Mouse (Mus musculus): ENCODE measurements around the gene Cited4. TPM values are rescaled to one million over a fixed set of nuclear protein-coding genes. Genes with fewer than 3 reads are reported as not detected.

Gene Cited4
- polyA plus RNA-seq (2012; ENCODE audit: insufficient read depth, insufficient read length, missing spikeins), result not detected in 2 replicates

- Histone ChIP-seq H3K27ac (replicated peaks; ENCODE audit: low read depth, low read length) (no peak within 1 kb of the TSS), H3K4me3 (ENCODE audit: insufficient read depth, low read depth, low read length) (peak within 1 kb of the TSS; percentile 62)
Measured at GRCm38 (mm10) chr4:120666358-120667024, at the start of gene Cited4. Gene Cited4, plus strand, starts transcription at chr4:120666572.

GRCm38 (mm10) chr4:120627728-120628127, 38.6 kb upstream of the Cited4 start:
- H3K4me3 ChIP-seq (ENCODE audit: insufficient read depth, low read depth, low read length), result no peak overlapping the region
- H3K4me1 ChIP-seq (ENCODE audit: control insufficient read depth, insufficient read depth, insufficient read length, low read length), result no peaks in the 10 kb centered on the region
- H3K27ac ChIP-seq (replicated peaks; ENCODE audit: low read depth, low read length), result no peak overlapping the region

More at GRCm38 (mm10) chr4:120666358-120667024, at the start of gene Cited4:
- no peaks in the 10 kb centered on the region for H3K4me1 ChIP-seq (ENCODE audit: control insufficient read depth, insufficient read depth, insufficient read length, low read length)

- Histone ChIP-seq H3K27ac (replicated peaks; ENCODE audit: low read depth, low read length) (no peak overlapping the region), H3K4me1 (ENCODE audit: control insufficient read depth, insufficient read depth, insufficient read length, low read length) (no peaks in the 10 kb centered on the region), H3K4me3 (ENCODE audit: insufficient read depth, low read depth, low read length) (no peak overlapping the region)
Measured at GRCm38 (mm10) chr4:120630218-120630931, 36.0 kb upstream of the Cited4 start.

- H3K4me3 ChIP-seq (ENCODE audit: insufficient read depth, low read depth, low read length), result no peak overlapping the region
- H3K4me1 ChIP-seq (ENCODE audit: control insufficient read depth, insufficient read depth, insufficient read length, low read length), result no peaks in the 10 kb centered on the region
- no peak overlapping the region for H3K27ac ChIP-seq (replicated peaks; ENCODE audit: low read depth, low read length)
Measured at GRCm38 (mm10) chr4:120631828-120632227, 34.5 kb upstream of the Cited4 start.

- Histone ChIP-seq H3K27ac (replicated peaks; ENCODE audit: low read depth, low read length) (no peak overlapping the region), H3K4me1 (ENCODE audit: control insufficient read depth, insufficient read depth, insufficient read length, low read length) (no peaks in the 10 kb centered on the region), H3K4me3 (ENCODE audit: insufficient read depth, low read depth, low read length) (no peak overlapping the region)
Measured at GRCm38 (mm10) chr4:120635351-120635750, 31.0 kb upstream of the Cited4 start.

- Histone ChIP-seq H3K4me1 (ENCODE audit: control insufficient read depth, insufficient read depth, insufficient read length, low read length) (peaks cover 3% of the 10 kb centered on the region; the same call in 1 of the 2 replicates), H3K27ac (replicated peaks; ENCODE audit: low read depth, low read length) (peak overlapping the region; percentile 83), H3K4me3 (ENCODE audit: insufficient read depth, low read depth, low read length) (no peak overlapping the region)
Measured at GRCm38 (mm10) chr4:120641946-120642345, 24.4 kb upstream of the Cited4 start.

- peaks cover 3% of the 10 kb centered on the region; the same call in 1 of the 2 replicates for H3K4me1 ChIP-seq (ENCODE audit: control insufficient read depth, insufficient read depth, insufficient read length, low read length)
- H3K27ac ChIP-seq (replicated peaks; ENCODE audit: low read depth, low read length), result no peak overlapping the region
- H3K4me3 ChIP-seq (ENCODE audit: insufficient read depth, low read depth, low read length), result no peak overlapping the region
Measured at GRCm38 (mm10) chr4:120643899-120644298, 22.5 kb upstream of the Cited4 start.

GRCm38 (mm10) chr4:120649369-120650207, 16.8 kb upstream of the Cited4 start:
- Histone ChIP-seq H3K4me3 (ENCODE audit: insufficient read depth, low read depth, low read length) (0 out of 2 replicates have a peak overlapping the region, but pooled peaks have one; percentile 12), H3K27ac (replicated peaks; ENCODE audit: low read depth, low read length) (no peak overlapping the region), H3K4me1 (ENCODE audit: control insufficient read depth, insufficient read depth, insufficient read length, low read length) (no peaks in the 10 kb centered on the region)

GRCm38 (mm10) chr4:120650208-120650592, 16.2 kb upstream of the Cited4 start:
- no peaks in the 10 kb centered on the region for H3K4me1 ChIP-seq (ENCODE audit: control insufficient read depth, insufficient read depth, insufficient read length, low read length)
- H3K4me3 ChIP-seq (ENCODE audit: insufficient read depth, low read depth, low read length), result no peak overlapping the region
- H3K27ac ChIP-seq (replicated peaks; ENCODE audit: low read depth, low read length), result no peak overlapping the region

GRCm38 (mm10) chr4:120655898-120656297, 10.5 kb upstream of the Cited4 start:
- H3K27ac ChIP-seq (replicated peaks; ENCODE audit: low read depth, low read length), result no peak overlapping the region
- no peak overlapping the region for H3K4me3 ChIP-seq (ENCODE audit: insufficient read depth, low read depth, low read length)
- no peaks in the 10 kb centered on the region for H3K4me1 ChIP-seq (ENCODE audit: control insufficient read depth, insufficient read depth, insufficient read length, low read length)

GRCm38 (mm10) chr4:120660485-120660884, 5.9 kb upstream of the Cited4 start:
- no peak overlapping the region for H3K27ac ChIP-seq (replicated peaks; ENCODE audit: low read depth, low read length)
- H3K4me3 ChIP-seq (ENCODE audit: insufficient read depth, low read depth, low read length), result no peak overlapping the region
- H3K4me1 ChIP-seq (ENCODE audit: control insufficient read depth, insufficient read depth, insufficient read length, low read length), result no peaks in the 10 kb centered on the region

- Histone ChIP-seq H3K4me3 (ENCODE audit: insufficient read depth, low read depth, low read length) (no peak overlapping the region), H3K4me1 (ENCODE audit: control insufficient read depth, insufficient read depth, insufficient read length, low read length) (no peaks in the 10 kb centered on the region), H3K27ac (replicated peaks; ENCODE audit: low read depth, low read length) (no peak overlapping the region)
Measured at GRCm38 (mm10) chr4:120664601-120665000, 1.8 kb upstream of the Cited4 start.

- Histone ChIP-seq H3K4me3 (ENCODE audit: insufficient read depth, low read depth, low read length) (no peak overlapping the region), H3K27ac (replicated peaks; ENCODE audit: low read depth, low read length) (no peak overlapping the region), H3K4me1 (ENCODE audit: control insufficient read depth, insufficient read depth, insufficient read length, low read length) (no peaks in the 10 kb centered on the region)
Measured at GRCm38 (mm10) chr4:120665144-120665700, 1.1 kb upstream of the Cited4 start.

GRCm38 (mm10) chr4:120665782-120666181, 590 bp upstream of the Cited4 start:
- H3K4me1 ChIP-seq (ENCODE audit: control insufficient read depth, insufficient read depth, insufficient read length, low read length), result no peaks in the 10 kb centered on the region
- no peak overlapping the region for H3K4me3 ChIP-seq (ENCODE audit: insufficient read depth, low read depth, low read length)
- H3K27ac ChIP-seq (replicated peaks; ENCODE audit: low read depth, low read length), result no peak overlapping the region

GRCm38 (mm10) chr4:120667045-120667501, 701 bp downstream of the Cited4 start:
- Histone ChIP-seq H3K4me1 (ENCODE audit: control insufficient read depth, insufficient read depth, insufficient read length, low read length) (no peaks in the 10 kb centered on the region), H3K4me3 (ENCODE audit: insufficient read depth, low read depth, low read length) (peak overlapping the region; percentile 62), H3K27ac (replicated peaks; ENCODE audit: low read depth, low read length) (no peak overlapping the region)

All from brown adipose tissue, adult 24 weeks (tissue).